Mouse (Mus musculus) neural tube, embryonic 12.5 days (tissue): Measurements from ENCODE around the gene Polr1e. TPM values are rescaled to one million over a fixed set of nuclear protein-coding genes. Genes with fewer than 3 reads are reported as not detected.
"Not testable (repeated sequence)": the region's sequence is repeated elsewhere in the genome, so short reads cannot be mapped to it uniquely, and the experiment has no call there.

ENCODE experiments used
- ATAC-seq: fragments of 200-750 bp; cut with Nextera tagmentation; 2 replicates; pipeline ENCODE4 v1.8.0; 2017; ENCODE audit warnings: low read depth, mild to moderate bottlenecking, moderate TSS enrichment, moderate library complexity; ENCODE audit not compliant: low FRiP score
- H3K27ac ChIP-seq: fragments of 300-500 bp; sonication (generic); 2 replicates; pipeline ENCODE4 v1.5.1; 2016
- H3K27me3 ChIP-seq: fragments of 300-500 bp; sonication (generic); replicated peaks from 2 replicates; pipeline ENCODE4 v1.6.1; 2016; ENCODE audit warnings: mild to moderate bottlenecking
- H3K36me3 ChIP-seq: fragments of 300-500 bp; sonication (generic); 2 replicates; pipeline ENCODE4 v1.6.1; 2016; ENCODE audit warnings: mild to moderate bottlenecking
- H3K4me1 ChIP-seq: fragments of 300-500 bp; sonication (generic); 2 replicates; pipeline ENCODE4 v1.6.1; 2016
- H3K4me2 ChIP-seq: fragments of 300-500 bp; sonication (generic); replicated peaks from 2 replicates; pipeline ENCODE4 v1.6.1; 2016; ENCODE audit warnings: mild to moderate bottlenecking
- H3K4me3 ChIP-seq: fragments of 300-500 bp; sonication (generic); 2 replicates; pipeline ENCODE4 v1.5.1; 2016
- H3K9ac ChIP-seq: fragments of 300-500 bp; sonication (generic); 2 replicates; pipeline ENCODE4 v1.6.1; 2016; ENCODE audit warnings: mild to moderate bottlenecking
- H3K9me3 ChIP-seq: fragments of 300-500 bp; sonication (generic); 2 replicates; pipeline ENCODE4 v1.6.1; 2016; ENCODE audit warnings: mild to moderate bottlenecking
- WGBS: fragments of 180-500 bp; shearing (Covaris S2); methylation state at CpG from one replicate; pipeline ENCODE4 v1.1.7; 2016; 5-methylcytosine and 5-hydroxymethylcytosine counted together
- polyA plus RNA-seq: library from polyadenylated mRNA; unstranded; fragments of >200 nt; fragmentation: Nextera tagmentation; extraction: Ambion mirVana; gene quantifications from 2 replicates; pipeline ENCODE4 v1.2.1, GENCODE M21; 2016

The Polr1e gene
- polyA plus RNA-seq, 1 experiment from 2014 or later: 47.5 TPM

- ATAC-seq: no peak
- H3K27ac ChIP-seq: no peak overlapping the region
- WGBS: 86% methylated on average over 4 of the region's 4 CpGs
- no peaks in the 10 kb centered on the region for H3K36me3 ChIP-seq
- no peak overlapping the region for H3K4me2 ChIP-seq
- no peaks in the 10 kb centered on the region for H3K27me3 ChIP-seq
- H3K4me3 ChIP-seq: no peak overlapping the region
- H3K4me1 ChIP-seq: no peaks in the 10 kb centered on the region; the same call in 1 of the 2 replicates
- no peaks in the 10 kb centered on the region for H3K9me3 ChIP-seq
- H3K9ac ChIP-seq: no peak overlapping the region
Observed at GRCm38 (mm10) chr4:45067742-45068141, 49.4 kb downstream of the Polr1e start.

GRCm38 (mm10) chr4:45072261-45072973 lies 54.0 kb downstream of the Polr1e start:
- H3K9ac ChIP-seq: no peak overlapping the region
- H3K4me3 ChIP-seq: no peak overlapping the region
- no peaks in the 10 kb centered on the region; the same call in 1 of the 2 replicates for H3K4me1 ChIP-seq
- H3K9me3 ChIP-seq: no peaks in the 10 kb centered on the region
- H3K27ac ChIP-seq: no peak overlapping the region
- H3K27me3 ChIP-seq: no peaks in the 10 kb centered on the region
- H3K4me2 ChIP-seq: no peak overlapping the region
- H3K36me3 ChIP-seq: no peaks in the 10 kb centered on the region
- no peak for ATAC-seq
- WGBS: 78% methylated on average over 15 of the region's 15 CpGs

GRCm38 (mm10) chr4:45073544-45073943 lies 55.2 kb downstream of the Polr1e start:
- no peaks in the 10 kb centered on the region for H3K27me3 ChIP-seq
- no peak overlapping the region for H3K4me3 ChIP-seq
- H3K9ac ChIP-seq: no peak overlapping the region
- no peaks in the 10 kb centered on the region; the same call in 1 of the 2 replicates for H3K4me1 ChIP-seq
- H3K9me3 ChIP-seq: no peaks in the 10 kb centered on the region
- no peak overlapping the region for H3K4me2 ChIP-seq
- no peak overlapping the region for H3K27ac ChIP-seq
- WGBS: 77% methylated on average over 6 of the region's 6 CpGs
- ATAC-seq: no peak
- H3K36me3 ChIP-seq: peaks cover 2% of the 10 kb centered on the region; the same call in 1 of the 2 replicates

GRCm38 (mm10) chr4:45081041-45081440 lies 62.7 kb downstream of the Polr1e start:
- H3K4me1 ChIP-seq, H3K9ac ChIP-seq, H3K4me2 ChIP-seq, H3K36me3 ChIP-seq, ATAC-seq, H3K9me3 ChIP-seq, H3K27ac ChIP-seq, H3K27me3 ChIP-seq, H3K4me3 ChIP-seq: not testable (repeated sequence)
- 89% methylated on average over 4 of the region's 4 CpGs for WGBS

GRCm38 (mm10) chr4:45082951-45083350 lies 64.6 kb downstream of the Polr1e start:
- H3K4me2 ChIP-seq: peak overlapping the region; percentile 86
- H3K27me3 ChIP-seq: no peaks in the 10 kb centered on the region
- H3K27ac ChIP-seq: no peak overlapping the region
- peaks cover 4% of the 10 kb centered on the region; the same call in 1 of the 2 replicates for H3K36me3 ChIP-seq
- H3K9ac ChIP-seq: 0 out of 2 replicates have a peak overlapping the region, but pooled peaks have one; percentile 17
- no peak for ATAC-seq
- H3K4me3 ChIP-seq: peak overlapping the region; percentile 90; the same call in 1 of the 2 replicates
- H3K4me1 ChIP-seq: peaks cover 7% of the 10 kb centered on the region
- H3K9me3 ChIP-seq: no peaks in the 10 kb centered on the region
- WGBS: 74% methylated on average over 9 of the region's 9 CpGs

- H3K9me3 ChIP-seq: no peaks in the 10 kb centered on the region
- ATAC-seq: no peak
- WGBS: 2% methylated on average over 8 of the region's 8 CpGs
- peaks cover 3% of the 10 kb centered on the region; the same call in 1 of the 2 replicates for H3K36me3 ChIP-seq
- H3K9ac ChIP-seq: peak overlapping the region; percentile 95; the same call in 1 of the 2 replicates
- peak overlapping the region; percentile 86 for H3K4me2 ChIP-seq
- no peaks in the 10 kb centered on the region for H3K27me3 ChIP-seq
- no peak overlapping the region for H3K27ac ChIP-seq
- peak overlapping the region; percentile 90 for H3K4me3 ChIP-seq
- peaks cover 7% of the 10 kb centered on the region for H3K4me1 ChIP-seq
Observed at GRCm38 (mm10) chr4:45083487-45083886, 65.1 kb downstream of the Polr1e start.

GRCm38 (mm10) chr4:45084021-45084894 lies 65.9 kb downstream of the Polr1e start, which contains the start of gene Fbxo10:
TSS of gene Fbxo10 (minus strand) at chr4:45084604.
- H3K4me1 ChIP-seq: peaks cover 7% of the 10 kb centered on the region
- H3K27ac ChIP-seq: no peak within 1 kb of the TSS
- peak; percentile 94 for ATAC-seq
- under 1% methylated on average over 75 of the region's 77 CpGs for WGBS
- H3K27me3 ChIP-seq: no peaks in the 10 kb centered on the region
- no peaks in the 10 kb centered on the region for H3K36me3 ChIP-seq
- H3K4me2 ChIP-seq: peak within 1 kb of the TSS; percentile 86
- H3K4me3 ChIP-seq: peak within 1 kb of the TSS; percentile 90
- no peaks in the 10 kb centered on the region for H3K9me3 ChIP-seq
- H3K9ac ChIP-seq: peak within 1 kb of the TSS; percentile 95

GRCm38 (mm10) chr4:45084895-45085290 lies 66.5 kb downstream of the Polr1e start:
- H3K9ac ChIP-seq: peak overlapping the region; percentile 95; the same call in 1 of the 2 replicates
- H3K27ac ChIP-seq: no peak overlapping the region
- no peaks in the 10 kb centered on the region for H3K9me3 ChIP-seq
- no peaks in the 10 kb centered on the region for H3K36me3 ChIP-seq
- H3K4me2 ChIP-seq: peak overlapping the region; percentile 86
- H3K4me1 ChIP-seq: peaks cover 7% of the 10 kb centered on the region
- whole genome bisulfite sequencing: 48% methylated on average over 8 of the region's 8 CpGs
- H3K27me3 ChIP-seq: no peaks in the 10 kb centered on the region
- H3K4me3 ChIP-seq: peak overlapping the region; percentile 90
- no peak for ATAC-seq

Other genes with a start within 250 kb of the Polr1e start
- 38.9 and 39.1 TPM in 2 replicates for gene Grhpr, start 37.2 kb upstream of the Polr1e start, polyA plus RNA-seq
- gene Zbtb5, start 6.2 kb upstream of the Polr1e start, polyA plus RNA-seq: 43.6 and 46.2 TPM in 2 replicates
- gene Fbxo10, start 66.0 kb downstream of the Polr1e start, polyA plus RNA-seq: 15.9 and 16.0 TPM in 2 replicates
- 150 and 163 TPM in 2 replicates for gene Tomm5, start 89.5 kb downstream of the Polr1e start, polyA plus RNA-seq
- gene Frmpd1, start 166.3 kb downstream of the Polr1e start, polyA plus RNA-seq: 4.1 and 5.5 TPM in 2 replicates